7 mouse cellular contexts compared by ENCODE assay signal in genomic region chr13:76215397-76215796, GRCm38 (mm10).
DNase-seq lines count a peak whose midpoint lies in the region.

No protein-coding gene starts in this region.

- DNase-seq in left cerebral cortex, adult 11 months (ENCODE audit: low spot score): peak; percentile 34
- DNase-seq in left cerebral cortex, adult 8-10 months (ENCODE audit: low spot score in 2 of 2): no peak
- peak; percentile 14 for DNase-seq in NIH3T3 (ENCODE audit: low read depth)
- peak; percentile 69 for DNase-seq in cerebellum, adult 9-11 months
- DNase-seq in large intestine, adult 2 months (ENCODE audit: low read depth, low spot score): peak; percentile 42
- no peak for DNase-seq in urinary bladder, postnatal 36 days (ENCODE audit: low spot score in 2 of 2)
- DNase-seq in right cerebral cortex, postnatal 36 days (ENCODE audit: low spot score in 2 of 2): no peak

- 41% methylated on average over 2 of the region's 2 CpGs for WGBS in large intestine, adult 2 months

Comparison
In these comparisons a context has a peak if more than half of its experiments do, and no peak if none do; other contexts are left out.
1. DNase-seq: peak in left cerebral cortex, adult 11 months (single experiment), NIH3T3 (single experiment), cerebellum, adult 9-11 months (single experiment) and large intestine, adult 2 months (single experiment); none in left cerebral cortex, adult 8-10 months (0 of 2), urinary bladder, postnatal 36 days (0 of 2) and right cerebral cortex, postnatal 36 days (0 of 2).